Comparison of ENCODE assay signal across 20 mouse cellular contexts in genomic region chr5:22139015-22139414, GRCm38 (mm10).
DNase-seq lines count a peak whose midpoint lies in the region; ATAC-seq and TF ChIP-seq lines count a peak whose summit lies in the region.
"Had no signal": no experiment of that assay in that cellular context is flagged by ENCODE, and none has a peak within 500 bp of the region (broad histone marks: within the 10 kb centered on the region; RNA-seq: fewer than 3 reads in every experiment).

No protein-coding gene starts in this region.

- no peak overlapping the region for H3K4me2 ChIP-seq in heart, embryonic 13.5 days
- H3K4me2 ChIP-seq in heart, embryonic 11.5 days, result no peak overlapping the region
- no peak overlapping the region for H3K4me2 ChIP-seq in heart, postnatal 0 days (ENCODE audit: low read depth, low read length)
- no peak overlapping the region for H3K4me2 ChIP-seq in neural tube, embryonic 13.5 days
- no peak overlapping the region for H3K4me2 ChIP-seq in midbrain, embryonic 15.5 days
- H3K4me2 ChIP-seq: forebrain, embryonic 13.5 days; hindbrain, embryonic 15.5 days had no signal

- no peak for TF ChIP-seq CTCF in heart, postnatal 0 days (IDR thresholded peaks at IDR 0.05; ENCODE audit: low read depth)

- no peaks in the 10 kb centered on the region for H3K27me3 ChIP-seq in heart, embryonic 13.5 days (replicated peaks)
- H3K27me3 ChIP-seq in heart, embryonic 11.5 days (ENCODE audit: control insufficient read depth, insufficient read depth, low read length), result no peaks in the 10 kb centered on the region
- no peaks in the 10 kb centered on the region for H3K27me3 ChIP-seq in heart, postnatal 0 days (ENCODE audit: control insufficient read depth, insufficient read depth, low read length)
- H3K27me3 ChIP-seq in neural tube, embryonic 13.5 days, result no peaks in the 10 kb centered on the region
- no peaks in the 10 kb centered on the region for H3K27me3 ChIP-seq in midbrain, embryonic 15.5 days (replicated peaks)
- H3K27me3 ChIP-seq: CH12.LX; forebrain, embryonic 13.5 days; hindbrain, embryonic 15.5 days; Patski had no signal

- H3K27ac ChIP-seq in heart, embryonic 13.5 days (replicated peaks), result peak overlapping the region; percentile 48
- H3K27ac ChIP-seq in heart, embryonic 11.5 days (ENCODE audit: low read depth, low read length), result no peak overlapping the region
- peak overlapping the region; percentile 36 for H3K27ac ChIP-seq in heart, postnatal 0 days (ENCODE audit: low read depth)
- 0 out of 2 replicates have a peak overlapping the region, but pooled peaks have one; percentile 13 for H3K27ac ChIP-seq in neural tube, embryonic 13.5 days (replicated peaks)
- 0 out of 2 replicates have a peak overlapping the region, but pooled peaks have one; percentile 20 for H3K27ac ChIP-seq in midbrain, embryonic 15.5 days
- H3K27ac ChIP-seq: embryonic facial prominence, embryonic 10.5 days; forebrain, embryonic 13.5 days; hindbrain, embryonic 15.5 days had no signal

- H3K9ac ChIP-seq in heart, embryonic 13.5 days, result no peak overlapping the region
- H3K9ac ChIP-seq in heart, embryonic 11.5 days (ENCODE audit: low read depth, low read length), result no peak overlapping the region
- H3K9ac ChIP-seq in heart, postnatal 0 days (replicated peaks; ENCODE audit: low read depth, low read length), result no peak overlapping the region
- H3K9ac ChIP-seq in neural tube, embryonic 13.5 days, result no peak overlapping the region
- no peak overlapping the region for H3K9ac ChIP-seq in midbrain, embryonic 15.5 days
- H3K9ac ChIP-seq: forebrain, embryonic 13.5 days; hindbrain, embryonic 15.5 days had no signal

- no peaks in the 10 kb centered on the region for H3K36me3 ChIP-seq in heart, embryonic 13.5 days
- H3K36me3 ChIP-seq in heart, embryonic 11.5 days (ENCODE audit: control insufficient read depth, insufficient read depth, low read length), result no peaks in the 10 kb centered on the region
- H3K36me3 ChIP-seq in heart, postnatal 0 days (replicated peaks; ENCODE audit: control insufficient read depth, insufficient read depth, low read length), result no peaks in the 10 kb centered on the region
- H3K36me3 ChIP-seq in neural tube, embryonic 13.5 days, result 0 out of 2 replicates have a peak, but pooled peaks cover 5% of the 10 kb centered on the region
- H3K36me3 ChIP-seq in midbrain, embryonic 15.5 days (replicated peaks), result no peaks in the 10 kb centered on the region
- H3K36me3 ChIP-seq: embryonic facial prominence, embryonic 10.5 days; hindbrain, embryonic 15.5 days had no signal

- 70% methylated on average over 2 of the region's 2 CpGs for WGBS in heart, embryonic 13.5 days
- 70% methylated on average over 2 of the region's 2 CpGs for WGBS in heart, embryonic 11.5 days (ENCODE audit: insufficient replicate concordance)
- WGBS in heart, postnatal 0 days, result 76% methylated on average over 2 of the region's 2 CpGs
- WGBS in neural tube, embryonic 13.5 days, result 27% methylated on average over 2 of the region's 2 CpGs
- 37% methylated on average over 2 of the region's 2 CpGs for WGBS in midbrain, embryonic 15.5 days

- no peak for DNase-seq in heart, postnatal 0 days (ENCODE audit: low spot score)
- DNase-seq in heart, postnatal 14 days, result no peak
- no peak for DNase-seq in neural tube, embryonic 10.5 days (ENCODE audit: extremely low spot score, low spot score)
- DNase-seq: adrenal gland, postnatal 14 days; cerebellum, adult 2 months; cerebellum, postnatal 10 days; gastrocnemius, postnatal 36 days; heart, adult 11 months; heart, postnatal 10 days had no signal

- peaks cover 28% of the 10 kb centered on the region for H3K4me1 ChIP-seq in heart, embryonic 13.5 days
- no peaks in the 10 kb centered on the region for H3K4me1 ChIP-seq in heart, embryonic 11.5 days (ENCODE audit: control insufficient read depth, insufficient read depth, low read length)
- peaks cover 14% of the 10 kb centered on the region for H3K4me1 ChIP-seq in heart, postnatal 0 days (ENCODE audit: control insufficient read depth, insufficient read depth)
- H3K4me1 ChIP-seq in neural tube, embryonic 13.5 days (replicated peaks), result peaks cover 4% of the 10 kb centered on the region
- H3K4me1 ChIP-seq in midbrain, embryonic 15.5 days, result no peaks in the 10 kb centered on the region
- H3K4me1 ChIP-seq: forebrain, embryonic 13.5 days; hindbrain, embryonic 15.5 days had no signal

- TF ChIP-seq EP300 in heart, postnatal 0 days (IDR thresholded peaks at IDR 0.05; ENCODE audit: low read depth), result no peak

- H3K4me3 ChIP-seq in heart, embryonic 13.5 days, result no peak overlapping the region
- no peak overlapping the region for H3K4me3 ChIP-seq in heart, embryonic 11.5 days (ENCODE audit: low read depth, low read length)
- H3K4me3 ChIP-seq in heart, postnatal 0 days (ENCODE audit: low read depth, low read length), result no peak overlapping the region
- no peak overlapping the region for H3K4me3 ChIP-seq in neural tube, embryonic 13.5 days
- no peak overlapping the region for H3K4me3 ChIP-seq in midbrain, embryonic 15.5 days
- H3K4me3 ChIP-seq: embryonic facial prominence, embryonic 10.5 days; forebrain, embryonic 13.5 days; hindbrain, embryonic 15.5 days had no signal

- peaks cover 12% of the 10 kb centered on the region; the same call in 1 of the 2 replicates for H3K9me3 ChIP-seq in heart, embryonic 13.5 days
- H3K9me3 ChIP-seq in heart, embryonic 11.5 days (replicated peaks; ENCODE audit: control insufficient read depth, low read length), result peaks cover 4% of the 10 kb centered on the region; the same call in 1 of the 2 replicates
- peaks cover 9% of the 10 kb centered on the region for H3K9me3 ChIP-seq in heart, postnatal 0 days (replicated peaks; ENCODE audit: control insufficient read depth, low read length)
- peaks cover 17% of the 10 kb centered on the region for H3K9me3 ChIP-seq in neural tube, embryonic 13.5 days
- no peaks in the 10 kb centered on the region for H3K9me3 ChIP-seq in midbrain, embryonic 15.5 days

- ATAC-seq in heart, embryonic 13.5 days (ENCODE audit: extremely low read depth, insufficient number of reproducible peaks, low FRiP score, low TSS enrichment), result no peak
- ATAC-seq in heart, embryonic 11.5 days (replicated peaks; ENCODE audit: insufficient number of reproducible peaks, low FRiP score, low TSS enrichment), result no peak
- ATAC-seq in heart, postnatal 0 days (ENCODE audit: insufficient read depth, low read depth), result no peak
- ATAC-seq in neural tube, embryonic 13.5 days (ENCODE audit: low read depth), result no peak
- ATAC-seq in midbrain, embryonic 15.5 days (replicated peaks), result peak; percentile 65
- ATAC-seq: activated CD4-positive, CD25-positive, alpha-beta regulatory T cell, adult 4 months; forebrain, embryonic 13.5 days; intestine, embryonic 16.5 days; Patski had no signal

- intact Hi-C loops in heart, postnatal 14 days (cut with DNase I), result no loop called here
